Mouse (Mus musculus): Measurements from ENCODE around the gene Cryba2.

Gene Cryba2

GRCm38 (mm10) chr1:74848946-74849345, 44.0 kb downstream of the Cryba2 start:
- no peak for DNase-seq (ENCODE audit: low spot score in 2 of 2)

GRCm38 (mm10) chr1:74846341-74846740, 46.6 kb downstream of the Cryba2 start:
- no peak for DNase-seq (ENCODE audit: low spot score in 2 of 2)

GRCm38 (mm10) chr1:74843090-74843489, 49.9 kb downstream of the Cryba2 start:
- DNase-seq (ENCODE audit: low spot score in 2 of 2), result no peak
